Mouse (Mus musculus) macrophage (primary cell): Measurements from ENCODE around the gene Hsd17b11. TPM values are rescaled to one million over a fixed set of nuclear protein-coding genes. Genes with fewer than 3 reads are reported as not detected.

ENCODE experiments used
- H3K27ac ChIP-seq: fragments of 350-480 bp; formaldehyde crosslinking; 2 replicates; pipeline ENCODE4 v1.9.0; 2021
- H3K36me3 ChIP-seq: fragments of 350-480 bp; formaldehyde crosslinking; 2 replicates; pipeline ENCODE4 v1.9.0; 2021; ENCODE audit errors: inconsistent target
- H3K4me3 ChIP-seq: fragments of 350-480 bp; formaldehyde crosslinking; 2 replicates; pipeline ENCODE4 v1.9.0; 2021; ENCODE audit errors: inconsistent target
- H3K79me2 ChIP-seq: fragments of 350-480 bp; formaldehyde crosslinking; 2 replicates; pipeline ENCODE4 v1.9.0; 2021; ENCODE audit errors: inconsistent target
- WGBS: methylation state at CpG from one replicate; pipeline ENCODE4 v1.1.7; 2026; ENCODE audit warnings: inconsistent platforms; ENCODE audit not compliant: missing documents; 5-methylcytosine and 5-hydroxymethylcytosine counted together
- polyA plus RNA-seq: library from polyadenylated mRNA; stranded (reverse); fragments of 250-400 nt; gene quantifications from 3 replicates; pipeline ENCODE4 v1.2.4, GENCODE M21; 2018; ENCODE audit warnings: inconsistent platforms
- total RNA-seq, 78 experiments: library from RNA; depleted of rRNA; stranded (reverse); fragments of 250-400 nt; gene quantifications; 1 replicate in 9 of 78; 2 replicates in 24 of 78; 3 replicates in 43 of 78; 4 replicates in 2 of 78; pipeline ENCODE4 v1.2.4; 2018; ENCODE audit warnings: inconsistent platforms in 56 of 78

The Hsd17b11 gene
- 10 to 100 TPM; 10.0 to 38.2 (median 23.9) TPM for total RNA-seq (2018; cell fraction: chromatin; rRNA removed)
- 100 to 1,000 TPM in 13 of 26 experiments, 10 to 100 TPM in 13; 75.9 to 162 (median 108) TPM for total RNA-seq (2018; cell fraction: cytosol; rRNA removed)
- 100 to 1,000 TPM in 1 of 26 experiments, 10 to 100 TPM in 25; 34.5 to 104 (median 61.7) TPM for total RNA-seq (2018; cell fraction: nucleus; rRNA removed)
- 85.0 to 228 TPM (median 171 TPM) in 3 replicates for polyA plus RNA-seq

- Histone ChIP-seq H3K79me2 (peaks cover 42% of the 10 kb centered on the region), H3K27ac (peak within 1 kb of the TSS; percentile 88), H3K36me3 (peaks cover 7% of the 10 kb centered on the region; the same call in 1 of the 2 replicates), H3K4me3 (peak within 1 kb of the TSS; percentile 57)
- WGBS, result 2% methylated on average over 30 of the region's 31 CpGs
Observed at GRCm38 (mm10) chr5:104021597-104022378, at the start of gene Hsd17b11. Hsd17b11 (minus strand) TSS chr5:104021919.

- Histone ChIP-seq H3K79me2 (no peaks in the 10 kb centered on the region), H3K4me3 (no peak overlapping the region), H3K36me3 (no peaks in the 10 kb centered on the region), H3K27ac (no peak overlapping the region)
- 82% methylated on average over 4 of the region's 4 CpGs for WGBS
Observed at GRCm38 (mm10) chr5:104071048-104071447, 49.3 kb upstream of the Hsd17b11 start.

GRCm38 (mm10) chr5:104068751-104069150, 47.0 kb upstream of the Hsd17b11 start:
- Histone ChIP-seq H3K4me3 (no peak overlapping the region), H3K79me2 (no peaks in the 10 kb centered on the region), H3K27ac (no peak overlapping the region), H3K36me3 (peaks cover 14% of the 10 kb centered on the region; the same call in 1 of the 2 replicates)
- 96% methylated on average over 4 of the region's 7 CpGs for WGBS

GRCm38 (mm10) chr5:104062773-104063551, 41.2 kb upstream of the Hsd17b11 start:
- Histone ChIP-seq H3K79me2 (no peaks in the 10 kb centered on the region), H3K4me3 (no peak overlapping the region), H3K27ac (no peak overlapping the region), H3K36me3 (peaks cover 65% of the 10 kb centered on the region)
- 94% methylated on average over 11 of the region's 11 CpGs for WGBS

GRCm38 (mm10) chr5:104061936-104062772, 40.4 kb upstream of the Hsd17b11 start:
- H3K79me2 ChIP-seq, result no peaks in the 10 kb centered on the region
- H3K36me3 ChIP-seq, result peaks cover 73% of the 10 kb centered on the region
- H3K27ac ChIP-seq, result no peak overlapping the region
- 97% methylated on average over 13 of the region's 13 CpGs for WGBS
- no peak overlapping the region for H3K4me3 ChIP-seq

- 93% methylated on average over 5 of the region's 5 CpGs for WGBS
- Histone ChIP-seq H3K4me3 (no peak overlapping the region), H3K79me2 (no peaks in the 10 kb centered on the region; the same call in 1 of the 2 replicates), H3K36me3 (peaks cover 87% of the 10 kb centered on the region), H3K27ac (no peak overlapping the region)
Observed at GRCm38 (mm10) chr5:104060429-104060828, 38.7 kb upstream of the Hsd17b11 start.

GRCm38 (mm10) chr5:104059628-104060027, 37.9 kb upstream of the Hsd17b11 start:
- no peak overlapping the region for H3K4me3 ChIP-seq
- peaks cover 87% of the 10 kb centered on the region for H3K36me3 ChIP-seq
- no peak overlapping the region for H3K27ac ChIP-seq
- H3K79me2 ChIP-seq, result peaks cover 4% of the 10 kb centered on the region; the same call in 1 of the 2 replicates
- WGBS, result 90% methylated on average over 9 of the region's 9 CpGs

- no peak overlapping the region for H3K27ac ChIP-seq
- 54% methylated on average over 14 of the region's 15 CpGs for WGBS
- H3K79me2 ChIP-seq, result peaks cover 20% of the 10 kb centered on the region; the same call in 1 of the 2 replicates
- peaks cover 77% of the 10 kb centered on the region for H3K36me3 ChIP-seq
- H3K4me3 ChIP-seq, result no peak overlapping the region
Observed at GRCm38 (mm10) chr5:104058021-104058420, 36.3 kb upstream of the Hsd17b11 start.

GRCm38 (mm10) chr5:104056295-104056694, 34.6 kb upstream of the Hsd17b11 start:
- H3K36me3 ChIP-seq, result peaks cover 76% of the 10 kb centered on the region
- no peak overlapping the region for H3K27ac ChIP-seq
- H3K4me3 ChIP-seq, result no peak overlapping the region
- 95% methylated on average over 7 of the region's 7 CpGs for WGBS
- H3K79me2 ChIP-seq, result peaks cover 36% of the 10 kb centered on the region; the same call in 1 of the 2 replicates

GRCm38 (mm10) chr5:104055816-104056215, 34.1 kb upstream of the Hsd17b11 start:
- no peak overlapping the region for H3K4me3 ChIP-seq
- peaks cover 40% of the 10 kb centered on the region; the same call in 1 of the 2 replicates for H3K79me2 ChIP-seq
- no peak overlapping the region for H3K27ac ChIP-seq
- 95% methylated on average over 4 of the region's 4 CpGs for WGBS
- H3K36me3 ChIP-seq, result peaks cover 81% of the 10 kb centered on the region

GRCm38 (mm10) chr5:104054938-104055337, 33.2 kb upstream of the Hsd17b11 start:
- Histone ChIP-seq H3K27ac (no peak overlapping the region), H3K79me2 (peaks cover 49% of the 10 kb centered on the region), H3K36me3 (peaks cover 83% of the 10 kb centered on the region), H3K4me3 (no peak overlapping the region)
- 93% methylated on average over 4 of the region's 4 CpGs for WGBS

GRCm38 (mm10) chr5:104052956-104053355, 31.2 kb upstream of the Hsd17b11 start:
- H3K27ac ChIP-seq, result no peak overlapping the region
- 72% methylated on average over 8 of the region's 8 CpGs for WGBS
- peaks cover 64% of the 10 kb centered on the region for H3K36me3 ChIP-seq
- H3K79me2 ChIP-seq, result peaks cover 66% of the 10 kb centered on the region
- no peak overlapping the region for H3K4me3 ChIP-seq

- peaks cover 31% of the 10 kb centered on the region for H3K36me3 ChIP-seq
- WGBS, result 41% methylated on average over 4 of the region's 4 CpGs
- H3K79me2 ChIP-seq, result peaks cover 47% of the 10 kb centered on the region
- peak overlapping the region; percentile 89 for H3K4me3 ChIP-seq
- peak overlapping the region; percentile 73 for H3K27ac ChIP-seq
Observed at GRCm38 (mm10) chr5:104048139-104048538, 26.4 kb upstream of the Hsd17b11 start.
